Mouse (Mus musculus) large intestine, adult 2 months (tissue): ENCODE data around the gene Lmf2. TPM values are rescaled to one million over a fixed set of nuclear protein-coding genes. Genes with fewer than 3 reads are reported as not detected.

Experiments
- DNase-seq: peaks from one replicate; pipeline ENCODE4 v3.0.0-alpha.2; 2012; ENCODE audit warnings: low read depth, low spot score
- WGBS: fragments of 180-500 bp; shearing (Covaris S2); methylation state at CpG from one replicate; pipeline ENCODE4 v1.1.7; 2018; 5-methylcytosine and 5-hydroxymethylcytosine counted together
- polyA plus RNA-seq: library from polyadenylated mRNA; depleted of rRNA; stranded (reverse); fragments of >200 nt; gene quantifications from 2 replicates; pipeline ENCODE4 v1.2.3, GENCODE M21; 2012; rRNA removed

Lmf2 gene
- polyA plus RNA-seq, result 26.3 and 28.9 TPM in 2 replicates

GRCm38 (mm10) chr15:89355241-89356187, at the start of gene Lmf2, which contains the start of gene Ncaph2:
Gene Lmf2 (minus strand): TSS chr15:89355659.
Gene Ncaph2 (plus strand): TSS chr15:89355719.
- under 1% methylated on average over 64 of the region's 64 CpGs for WGBS
- peak; percentile 82 for DNase-seq

DNA sequence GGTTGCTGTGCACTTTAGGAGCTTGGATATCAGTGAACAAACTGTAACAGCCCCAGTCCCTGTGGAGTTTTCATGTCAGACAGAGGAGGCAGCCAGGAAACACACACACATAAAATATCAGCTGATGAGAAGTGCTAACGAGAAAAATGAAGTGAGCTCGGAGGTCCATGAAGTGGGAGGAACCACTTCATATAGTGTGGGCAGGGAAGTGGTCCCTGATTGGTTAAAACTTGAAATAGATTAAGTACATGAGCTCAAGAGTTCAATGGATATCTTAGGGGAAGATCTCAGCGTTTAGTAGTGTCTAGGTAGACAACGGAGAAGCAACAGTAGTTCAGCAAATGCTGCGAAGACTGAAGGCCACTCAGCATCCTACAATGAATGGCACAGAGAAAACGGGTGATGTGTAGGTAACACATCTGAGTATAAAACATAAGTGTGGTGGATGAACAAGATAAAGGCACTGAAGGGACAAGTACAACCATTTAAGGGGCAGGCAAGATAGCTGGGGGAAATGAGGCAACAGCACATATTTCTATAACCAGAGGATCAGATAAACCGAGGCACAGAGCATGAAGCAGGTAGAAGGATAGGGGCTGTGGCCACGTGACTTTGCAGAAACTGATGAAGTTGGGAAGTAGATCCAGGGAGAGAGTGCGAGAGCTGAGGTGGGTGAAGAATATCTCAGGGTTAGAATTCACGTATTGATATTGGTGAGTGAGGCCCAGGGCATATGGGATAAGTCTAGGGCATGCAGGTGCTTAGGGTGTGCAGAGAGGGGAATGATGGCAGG, 49.6 kb upstream of the Lmf2 start:
- WGBS, result 76% methylated on average over 10 of the region's 10 CpGs
- no peak for DNase-seq

DNA sequence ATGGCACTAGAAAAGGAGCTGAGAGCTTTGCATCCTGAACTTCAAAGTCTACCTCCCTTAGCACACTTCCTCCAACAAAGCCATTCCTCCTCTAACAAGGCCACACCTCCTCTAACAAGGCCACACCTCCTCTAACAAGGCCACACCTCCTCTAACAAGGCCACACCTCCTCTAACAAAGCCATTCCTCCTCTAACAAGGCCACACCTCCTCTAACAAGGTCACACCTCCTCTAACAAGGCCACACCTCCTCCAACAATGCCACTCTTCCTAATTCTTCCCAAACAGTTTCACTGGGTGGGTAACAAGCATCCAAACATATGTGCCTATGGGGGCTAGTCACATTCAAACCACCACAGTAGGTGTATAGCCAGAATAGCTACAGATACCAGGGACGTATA, 47.0 kb upstream of the Lmf2 start:
- WGBS, result 88% methylated on average over 1 of the region's 1 CpGs
- DNase-seq, result no peak

DNA sequence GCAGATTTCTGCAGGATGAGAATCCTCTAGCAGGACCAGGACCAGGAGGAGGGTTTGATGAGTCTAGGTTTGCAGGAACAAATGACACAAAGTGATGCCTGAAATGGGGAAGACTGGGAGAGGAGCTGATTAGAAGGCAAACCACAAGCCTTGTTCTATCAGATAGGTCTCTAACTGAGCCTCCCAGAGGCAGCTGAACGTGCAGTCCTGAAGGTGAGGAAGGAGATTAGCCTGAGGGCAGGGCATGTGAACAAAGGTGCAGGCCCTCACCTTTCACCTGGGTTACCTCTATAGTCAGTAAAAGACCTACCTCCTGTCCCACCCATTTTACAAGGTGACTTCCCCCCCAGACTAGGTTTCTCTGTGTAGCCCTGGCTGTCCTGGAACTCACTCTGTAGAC, 44.3 kb upstream of the Lmf2 start:
- no peak for DNase-seq
- WGBS, result 23% methylated on average over 1 of the region's 1 CpGs

- WGBS, result 66% methylated on average over 2 of the region's 2 CpGs
- no peak for DNase-seq
These were observed 42.7 kb upstream of the Lmf2 start for GRCm38 (mm10) chr15:89398146-89398545.

DNA sequence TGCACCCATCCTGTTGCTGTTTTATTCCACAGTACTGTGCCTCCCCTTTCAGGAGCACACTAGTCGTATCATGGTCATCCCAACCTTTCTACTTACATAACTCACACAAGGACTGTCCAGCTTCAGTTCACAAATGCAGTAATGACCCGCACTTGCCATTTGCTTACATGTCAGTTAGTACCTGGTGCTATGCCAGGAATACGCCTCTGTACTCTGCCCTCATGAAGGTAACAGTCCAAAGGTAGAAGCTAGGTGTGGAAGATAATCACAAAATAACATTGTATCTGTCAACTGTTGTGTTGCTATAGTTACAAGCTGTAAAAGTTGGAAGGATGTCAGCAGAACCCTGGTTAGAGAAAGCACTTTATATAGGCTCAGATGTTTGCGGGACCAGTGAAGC, 41.4 kb upstream of the Lmf2 start:
- 36% methylated on average over 4 of the region's 4 CpGs for WGBS
- DNase-seq, result peak; percentile 96

DNA sequence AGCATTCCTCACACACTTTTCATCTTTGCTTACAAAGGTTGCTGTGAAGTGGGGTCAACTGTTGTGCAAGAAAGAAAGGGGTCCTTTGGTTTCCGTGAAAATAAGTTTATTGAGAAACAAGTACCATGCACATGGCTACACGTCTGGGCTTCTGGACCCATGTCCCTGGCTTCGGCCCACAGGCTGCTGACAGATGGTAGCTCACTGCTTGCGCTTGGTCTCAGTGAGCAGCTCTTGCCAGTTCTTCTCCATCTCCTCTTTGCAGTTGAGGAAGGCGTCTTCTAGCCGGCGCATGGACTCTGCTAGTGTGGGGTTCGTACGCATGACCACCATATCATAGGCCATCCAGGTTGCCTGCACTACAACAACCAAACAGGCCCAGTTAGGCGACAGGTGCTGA, 34.6 kb upstream of the Lmf2 start:
- no peak for DNase-seq
- WGBS, result 95% methylated on average over 10 of the region's 10 CpGs

GRCm38 (mm10) chr15:89387127-89387526, 31.7 kb upstream of the Lmf2 start:
- DNase-seq, result no peak
- WGBS, result 51% methylated on average over 12 of the region's 12 CpGs

GRCm38 (mm10) chr15:89384617-89385016, 29.2 kb upstream of the Lmf2 start, which contains the start of gene Klhdc7b:
Gene Klhdc7b (plus strand): TSS chr15:89384917.
- WGBS, result 83% methylated on average over 7 of the region's 7 CpGs
- DNase-seq, result no peak

DNA sequence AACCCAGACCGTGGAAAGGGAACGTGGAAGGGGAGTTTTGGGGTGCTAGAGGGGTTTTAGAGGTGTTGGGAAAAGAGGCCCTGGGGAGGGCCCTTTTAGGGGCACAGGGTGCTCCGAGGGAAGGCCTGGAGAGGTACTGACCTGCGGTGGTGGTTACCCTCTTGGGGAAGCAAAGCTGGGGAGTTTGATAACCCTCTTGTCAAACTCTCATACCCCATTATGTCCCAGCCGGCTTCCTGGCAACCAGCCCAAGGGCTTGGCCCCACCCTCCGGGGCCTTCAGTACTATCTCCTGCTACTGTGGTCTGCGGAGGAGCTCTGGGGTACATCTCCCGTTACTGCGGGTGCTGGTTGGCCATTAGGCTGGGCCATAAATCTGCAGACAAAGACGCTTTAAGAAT, 24.0 kb upstream of the Lmf2 start:
- no peak for DNase-seq
- WGBS, result 20% methylated on average over 10 of the region's 10 CpGs

- DNase-seq, result no peak
- WGBS, result under 1% methylated on average over 33 of the region's 33 CpGs
These were observed 23.5 kb upstream of the Lmf2 start, which contains the start of gene Odf3b for GRCm38 (mm10) chr15:89378831-89379401. Gene Odf3b (minus strand): TSS chr15:89379282.

DNA sequence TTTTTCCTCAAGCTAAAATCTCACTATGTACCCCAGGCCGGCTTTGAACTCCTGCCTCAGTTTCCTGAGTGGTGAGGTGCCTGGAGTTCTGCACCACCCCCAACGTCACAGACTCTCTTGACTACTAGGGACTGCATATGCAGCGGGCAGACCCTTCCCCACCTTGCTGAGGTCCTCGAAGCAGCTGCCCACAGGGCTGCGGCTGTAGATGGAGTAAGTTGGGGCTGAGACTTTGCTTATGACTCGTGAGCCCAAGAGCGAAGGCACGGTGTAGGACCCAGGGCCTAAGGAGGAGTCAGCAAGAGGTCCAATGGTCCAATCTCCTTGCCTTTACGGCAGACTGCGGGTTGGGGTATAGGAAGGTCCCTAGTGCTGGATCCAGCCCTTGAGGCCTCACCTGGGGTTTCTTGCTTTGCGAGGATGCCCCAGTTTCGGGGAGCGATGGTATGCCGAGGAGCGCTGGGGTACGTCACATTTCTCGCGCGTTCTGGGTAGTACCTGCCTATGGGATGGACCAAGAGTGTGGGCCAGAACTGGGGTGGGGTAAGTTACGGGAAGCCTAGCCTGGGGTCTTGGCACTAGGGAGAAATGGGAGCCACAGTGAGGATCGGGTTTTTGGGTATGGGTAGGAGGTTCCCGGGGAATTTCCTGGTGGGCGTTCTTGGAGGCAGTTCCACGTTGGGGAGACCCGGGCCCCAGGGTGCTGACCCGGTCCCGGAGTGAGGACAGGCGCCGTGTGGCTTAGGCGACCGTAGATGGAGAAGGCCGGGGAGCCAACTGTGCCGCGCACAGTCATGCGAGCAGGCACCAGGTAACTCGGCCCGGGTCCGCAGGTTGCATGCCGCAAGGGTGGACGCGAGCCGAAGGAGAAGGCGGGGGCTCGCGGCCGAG, 22.7 kb upstream of the Lmf2 start:
- DNase-seq, result no peak
- WGBS, result 19% methylated on average over 46 of the region's 46 CpGs

DNA sequence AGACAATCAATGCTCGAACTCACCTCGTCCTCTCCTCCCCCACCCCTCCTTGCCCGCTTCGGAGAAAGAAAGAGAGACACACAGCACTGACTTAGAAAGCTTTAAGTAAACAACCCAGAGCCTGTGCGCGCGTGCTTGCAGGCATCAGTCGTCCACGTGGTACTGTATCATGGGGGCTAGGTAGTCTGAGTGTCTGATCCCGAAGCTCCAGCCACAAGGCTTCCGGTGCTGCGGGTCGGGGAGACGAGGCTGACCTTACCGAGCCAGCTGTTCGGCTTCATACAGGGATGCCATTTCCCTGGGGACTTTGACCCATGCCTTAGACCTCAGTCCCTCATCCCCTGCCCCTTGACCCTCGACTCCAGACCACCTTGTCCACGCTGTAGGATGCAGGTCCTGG, 21.9 kb upstream of the Lmf2 start:
- WGBS, result 7% methylated on average over 18 of the region's 18 CpGs
- DNase-seq, result no peak

DNA sequence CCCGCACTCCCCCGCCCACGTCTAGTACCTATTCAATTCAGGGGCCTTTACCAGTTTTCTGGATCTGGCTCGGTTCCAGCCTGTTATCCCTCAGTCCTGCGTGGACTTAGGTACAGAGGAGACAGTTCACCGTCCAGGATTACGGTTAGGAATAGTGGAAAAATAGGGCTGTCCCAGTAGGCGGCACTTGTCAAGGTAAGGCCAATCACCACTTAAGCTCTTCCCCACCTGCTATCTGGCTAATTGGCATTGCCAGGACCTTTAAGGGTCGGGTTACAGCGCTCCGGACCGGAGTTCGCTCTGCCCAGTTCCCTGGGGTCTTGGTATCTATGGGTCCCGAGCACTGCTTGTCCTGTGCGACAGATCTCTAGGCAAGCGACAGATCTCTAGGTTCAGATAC, 21.5 kb upstream of the Lmf2 start, which contains the start of gene Tymp:
Gene Tymp, minus strand, starts transcription at position 83 of the 400 bp plus-strand sequence.
- no peak for DNase-seq
- 44% methylated on average over 16 of the region's 16 CpGs for WGBS

GRCm38 (mm10) chr15:89376040-89376439, 20.6 kb upstream of the Lmf2 start:
- 87% methylated on average over 7 of the region's 7 CpGs for WGBS
- DNase-seq, result no peak

DNA sequence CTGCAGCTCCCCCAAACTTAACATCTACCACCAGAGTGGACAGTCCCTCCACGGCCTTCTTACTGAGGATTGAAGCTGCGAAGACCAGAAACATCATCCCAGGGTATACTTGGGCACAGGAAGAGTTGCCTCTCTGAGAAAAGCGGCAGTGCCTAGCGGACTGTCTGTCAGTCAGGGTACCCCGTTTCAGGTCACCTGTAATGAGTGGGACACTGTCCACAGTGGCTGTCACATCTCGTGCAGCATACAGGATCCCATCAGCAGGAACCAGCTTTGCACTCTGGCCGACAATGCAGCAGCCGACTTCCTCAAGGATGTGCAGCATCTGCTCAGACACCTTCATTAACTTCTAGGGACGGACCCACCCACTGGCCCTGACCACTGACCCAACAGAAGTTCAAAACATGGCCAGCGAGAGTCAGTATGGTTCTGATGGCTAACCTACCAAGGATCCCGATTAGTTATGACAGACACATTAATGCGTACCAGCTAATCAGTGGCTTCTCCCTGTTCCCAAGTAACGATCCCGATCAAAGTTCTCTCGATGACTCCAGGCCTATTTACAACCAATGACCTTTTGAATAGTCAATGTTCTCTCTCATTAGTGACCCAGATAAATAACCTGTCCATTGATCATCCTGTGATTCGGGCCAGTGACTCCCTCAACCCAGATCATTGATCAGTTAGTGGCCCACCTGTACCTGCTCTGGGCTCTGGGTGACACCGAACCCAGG, 19.5 kb upstream of the Lmf2 start:
- no peak for DNase-seq
- WGBS, result 92% methylated on average over 17 of the region's 17 CpGs

DNA sequence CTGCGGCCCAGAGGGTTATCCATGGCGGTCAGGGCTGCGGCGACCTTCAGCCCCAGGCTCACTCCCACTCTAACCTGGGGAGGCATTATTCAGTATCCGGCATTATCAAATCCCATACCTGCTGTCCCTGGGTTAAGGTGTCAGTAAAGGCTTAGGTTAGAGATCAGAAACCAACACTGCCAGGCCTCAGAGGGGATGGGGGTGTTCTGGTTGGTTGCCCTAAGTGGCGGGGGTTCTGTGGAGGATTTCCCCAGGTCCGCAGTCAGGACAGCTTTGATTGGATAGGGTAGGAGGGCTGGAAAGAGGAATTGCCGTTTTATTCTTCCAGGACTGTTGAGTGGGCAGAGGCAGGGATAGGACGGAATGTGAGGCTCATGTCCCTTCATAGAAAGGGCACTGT, 18.9 kb upstream of the Lmf2 start:
- DNase-seq, result no peak
- WGBS, result 50% methylated on average over 9 of the region's 9 CpGs

DNA sequence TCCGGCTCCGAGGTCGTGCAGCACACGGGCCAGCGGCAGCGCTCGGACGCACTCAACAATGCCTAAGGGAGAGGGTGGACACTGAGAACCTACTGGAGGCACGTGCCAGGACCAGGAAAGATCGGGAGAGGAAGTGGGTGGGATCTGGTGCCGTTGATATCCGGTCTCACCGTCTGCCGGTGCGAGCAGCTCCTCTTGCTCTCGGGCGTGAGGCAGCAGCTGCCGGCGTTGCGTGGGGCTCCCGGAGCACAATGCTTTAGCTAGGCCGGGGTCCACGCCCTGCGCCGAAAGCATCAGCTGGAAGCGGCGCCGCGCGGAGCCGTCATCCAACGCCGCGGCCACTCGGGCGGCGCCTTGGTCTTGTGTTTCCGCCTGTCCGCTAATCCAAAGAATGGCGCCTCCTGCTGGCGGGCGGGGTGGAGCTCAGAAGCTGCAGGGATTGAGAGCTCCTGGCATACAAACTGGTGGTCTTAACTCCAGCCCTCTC, 18.3 kb upstream of the Lmf2 start, which contains the start of gene Sco2:
Gene Sco2, minus strand, starts transcription at position 85 of the 487 bp plus-strand sequence.
- WGBS, result under 1% methylated on average over 42 of the region's 42 CpGs
- peak; percentile 65 for DNase-seq
